Mouse (Mus musculus): ENCODE results near the gene Gpr63. TPM values are rescaled to one million over a fixed set of nuclear protein-coding genes. Genes with fewer than 3 reads are reported as not detected.
A peak's percentile ranks its signal among the peaks of the same experiment; 100 is the strongest.
"Not testable (repeated sequence)": the region's sequence is repeated elsewhere in the genome, so short reads cannot be mapped to it uniquely, and the experiment has no call there.

The Gpr63 gene
- polyA plus RNA-seq, 1 experiment = 2.0 TPM

DNA sequence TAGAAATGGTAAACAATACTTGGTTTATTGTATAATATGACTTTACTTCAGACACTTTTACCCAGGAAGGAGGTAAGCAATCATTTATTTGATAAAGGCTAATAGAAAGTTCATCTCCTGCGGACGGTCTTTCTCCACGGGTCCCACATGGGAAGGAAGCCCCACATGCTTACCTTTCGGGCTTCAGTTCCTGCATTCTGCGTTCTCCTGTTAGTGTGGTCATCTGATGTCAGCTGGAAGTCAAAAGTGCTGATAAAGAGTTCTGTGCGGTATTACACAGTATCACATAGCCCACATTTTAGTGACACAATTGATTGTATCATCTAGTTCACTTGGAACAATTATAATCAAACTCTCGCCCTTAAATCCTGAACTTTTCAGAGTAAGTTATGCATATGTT is 1.0 kb downstream of the Gpr63 start:
- peak overlapping the region; percentile 22; the same call in 1 of the 2 replicates for H3K4me3 ChIP-seq (ENCODE audit: insufficient read depth, low read depth, low read length)
- WGBS = 24% methylated on average over 7 of the region's 7 CpGs
- TF ChIP-seq CTCF (conservative IDR thresholded peaks at IDR 0.05; ENCODE audit: insufficient read depth, insufficient read length, low read depth, low read length) (no peak), POLR2A (IDR thresholded peaks at IDR 0.05; ENCODE audit: low read depth, low read length) (no peak)

DNA sequence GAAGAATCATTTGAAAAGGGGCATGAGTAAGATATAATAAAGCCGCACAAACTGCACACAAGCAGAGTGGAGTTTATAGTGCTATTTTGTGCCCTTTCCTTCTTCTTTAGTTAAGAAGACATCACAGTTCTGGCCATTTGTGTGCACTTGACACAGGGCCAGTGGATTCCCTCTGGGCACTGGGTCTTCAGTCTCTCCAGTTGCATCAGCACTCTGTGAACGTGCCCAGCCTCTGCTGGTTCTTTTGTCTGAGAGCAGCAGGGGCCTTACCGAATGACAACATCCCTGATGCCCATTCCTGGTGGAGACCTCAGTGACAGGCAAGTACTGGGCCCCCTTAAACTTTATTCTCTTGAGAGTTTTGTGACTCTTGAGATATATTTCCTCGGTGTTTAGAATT is 12.4 kb downstream of the Gpr63 start:
- Histone ChIP-seq H3K27me3 (replicated peaks; ENCODE audit: control insufficient read depth, insufficient read depth, low read length) (no peaks in the 10 kb centered on the region), H3K27ac (ENCODE audit: insufficient read depth, low read depth, low read length) (no peak overlapping the region), H3K36me3 (ENCODE audit: control insufficient read depth, insufficient read depth, low read length) (no peaks in the 10 kb centered on the region), H3K4me3 (ENCODE audit: insufficient read depth, low read depth, low read length) (no peak overlapping the region), H3K4me1 (ENCODE audit: control insufficient read depth, insufficient read depth, low read length) (no peaks in the 10 kb centered on the region)
- no peak for DNase-seq
- 78% methylated on average over 4 of the region's 4 CpGs for WGBS
- TF ChIP-seq CTCF (conservative IDR thresholded peaks at IDR 0.05; ENCODE audit: insufficient read depth, insufficient read length, low read depth, low read length) = no peak
- TF ChIP-seq POLR2A (IDR thresholded peaks at IDR 0.05; ENCODE audit: low read depth, low read length) = no peak

More for the DNA sequence above, 1.0 kb downstream of the Gpr63 start:
- Histone ChIP-seq H3K27ac (ENCODE audit: insufficient read depth, low read depth, low read length) (no peak overlapping the region), H3K4me1 (ENCODE audit: control insufficient read depth, insufficient read depth, low read length) (no peaks in the 10 kb centered on the region; the same call in 1 of the 2 replicates), H3K27me3 (replicated peaks; ENCODE audit: control insufficient read depth, insufficient read depth, low read length) (no peaks in the 10 kb centered on the region), H3K36me3 (ENCODE audit: control insufficient read depth, insufficient read depth, low read length) (no peaks in the 10 kb centered on the region)
- DNase-seq = no peak

DNA sequence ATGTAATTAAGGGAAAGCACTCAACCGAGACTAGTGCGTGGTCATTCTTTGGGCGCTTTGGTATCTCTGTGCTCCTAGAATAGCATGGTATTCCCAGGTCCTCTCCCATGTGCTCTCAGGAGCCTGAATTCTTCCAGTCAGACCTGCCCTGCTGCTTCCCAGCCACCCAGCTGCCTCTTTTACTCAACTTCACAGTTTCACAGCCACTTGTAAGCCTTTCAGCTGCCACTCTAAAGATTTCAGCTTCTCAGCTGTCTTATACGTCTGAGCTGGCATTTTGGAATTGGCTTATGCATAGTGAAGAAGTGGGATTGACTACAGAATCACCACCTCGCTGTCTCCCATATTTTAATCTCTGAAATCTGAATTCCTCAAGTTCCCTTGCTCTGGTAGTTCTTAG is 19.4 kb downstream of the Gpr63 start:
- 76% methylated on average over 5 of the region's 5 CpGs for WGBS
- TF ChIP-seq CTCF (conservative IDR thresholded peaks at IDR 0.05; ENCODE audit: insufficient read depth, insufficient read length, low read depth, low read length) (no peak), POLR2A (IDR thresholded peaks at IDR 0.05; ENCODE audit: low read depth, low read length) (no peak)
- no peak overlapping the region for H3K4me3 ChIP-seq (ENCODE audit: insufficient read depth, low read depth, low read length)

DNA sequence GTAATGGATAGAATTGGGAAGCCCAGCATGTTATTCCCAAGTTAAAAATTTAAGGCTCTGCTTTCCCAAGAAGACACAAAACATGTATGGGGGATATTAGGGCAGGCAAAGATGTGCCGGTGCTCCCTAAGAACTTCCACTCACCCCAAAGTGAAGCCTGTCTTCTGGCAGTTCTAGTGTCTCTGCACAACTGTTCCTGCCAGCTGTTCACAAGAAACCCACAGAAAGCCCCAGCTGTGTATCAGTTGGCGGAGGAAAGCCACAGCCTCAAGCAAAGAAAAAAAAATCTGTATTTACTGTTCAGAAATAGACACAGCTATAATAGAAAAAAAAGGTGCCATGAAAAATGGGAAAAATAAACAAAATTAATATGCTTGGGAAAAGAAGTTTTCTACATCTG is 25.3 kb downstream of the Gpr63 start:
- Histone ChIP-seq H3K27ac (ENCODE audit: insufficient read depth, low read depth, low read length) (no peak overlapping the region), H3K27me3 (replicated peaks; ENCODE audit: control insufficient read depth, insufficient read depth, low read length) (no peaks in the 10 kb centered on the region), H3K36me3 (ENCODE audit: control insufficient read depth, insufficient read depth, low read length) (no peaks in the 10 kb centered on the region), H3K4me3 (ENCODE audit: insufficient read depth, low read depth, low read length) (no peak overlapping the region), H3K4me1 (ENCODE audit: control insufficient read depth, insufficient read depth, low read length) (no peaks in the 10 kb centered on the region)
- whole genome bisulfite sequencing = 86% methylated on average over 2 of the region's 2 CpGs
- TF ChIP-seq POLR2A (IDR thresholded peaks at IDR 0.05; ENCODE audit: low read depth, low read length) (no peak), CTCF (conservative IDR thresholded peaks at IDR 0.05; ENCODE audit: insufficient read depth, insufficient read length, low read depth, low read length) (no peak)
- no peak for DNase-seq

More for the DNA sequence above, 19.4 kb downstream of the Gpr63 start:
- no peaks in the 10 kb centered on the region for H3K4me1 ChIP-seq (ENCODE audit: control insufficient read depth, insufficient read depth, low read length)
- H3K36me3 ChIP-seq (ENCODE audit: control insufficient read depth, insufficient read depth, low read length) = no peaks in the 10 kb centered on the region
- H3K27ac ChIP-seq (ENCODE audit: insufficient read depth, low read depth, low read length) = no peak overlapping the region
- H3K27me3 ChIP-seq (replicated peaks; ENCODE audit: control insufficient read depth, insufficient read depth, low read length) = no peaks in the 10 kb centered on the region
- no peak for DNase-seq

DNA sequence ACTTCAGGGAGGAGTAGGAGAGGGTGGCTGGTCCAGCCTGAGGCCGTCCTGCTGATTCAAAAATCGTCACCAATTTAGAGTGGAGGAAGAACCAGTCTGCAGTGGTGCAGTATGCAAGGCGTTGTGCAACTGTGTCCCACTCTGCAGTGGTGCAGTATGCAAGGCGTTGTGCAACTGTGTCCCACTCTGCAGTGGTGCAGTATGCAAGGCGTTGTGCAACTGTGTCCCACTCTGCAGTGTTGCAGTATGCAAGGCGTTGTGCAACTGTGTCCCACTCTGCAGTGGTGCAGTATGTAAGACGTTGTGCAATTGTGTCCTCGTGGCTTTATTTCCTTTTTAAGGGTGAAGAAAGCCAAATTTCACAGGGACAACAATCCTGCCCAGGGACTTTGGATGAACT is 43.1 kb downstream of the Gpr63 start:
- DNase-seq; H3K4me3 ChIP-seq (ENCODE audit: insufficient read depth, low read depth, low read length); H3K4me1 ChIP-seq (ENCODE audit: control insufficient read depth, insufficient read depth, low read length); H3K27me3 ChIP-seq (replicated peaks; ENCODE audit: control insufficient read depth, insufficient read depth, low read length); H3K27ac ChIP-seq (ENCODE audit: insufficient read depth, low read depth, low read length); H3K36me3 ChIP-seq (ENCODE audit: control insufficient read depth, insufficient read depth, low read length): not testable (repeated sequence)
- 90% methylated on average over 8 of the region's 8 CpGs for WGBS

DNA sequence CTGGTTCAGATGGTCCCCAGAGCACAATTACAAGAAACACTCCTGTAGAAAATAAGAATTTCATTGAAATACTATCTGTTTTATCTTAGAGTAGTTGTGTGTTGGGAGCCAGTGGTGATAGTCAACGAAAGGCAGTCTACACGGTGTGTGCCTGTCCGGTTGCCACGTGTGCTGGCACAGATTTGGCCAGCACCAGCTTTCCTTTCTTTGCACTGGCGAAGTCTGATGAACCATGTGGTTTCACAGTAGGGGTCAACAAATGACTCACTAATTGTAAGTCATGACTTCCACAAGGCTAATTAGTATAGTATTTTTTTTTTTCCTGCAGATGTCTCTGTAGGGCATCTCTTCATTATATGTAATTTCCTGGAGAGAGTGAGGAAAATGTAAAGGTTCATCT is 45.6 kb downstream of the Gpr63 start:
- Histone ChIP-seq H3K27me3 (replicated peaks; ENCODE audit: control insufficient read depth, insufficient read depth, low read length) (no peaks in the 10 kb centered on the region), H3K4me3 (ENCODE audit: insufficient read depth, low read depth, low read length) (no peak overlapping the region), H3K36me3 (ENCODE audit: control insufficient read depth, insufficient read depth, low read length) (no peaks in the 10 kb centered on the region), H3K4me1 (ENCODE audit: control insufficient read depth, insufficient read depth, low read length) (no peaks in the 10 kb centered on the region), H3K27ac (ENCODE audit: insufficient read depth, low read depth, low read length) (no peak overlapping the region)
- DNase-seq = no peak
- WGBS = 85% methylated on average over 5 of the region's 5 CpGs
- TF ChIP-seq CTCF (conservative IDR thresholded peaks at IDR 0.05; ENCODE audit: insufficient read depth, insufficient read length, low read depth, low read length) = no peak
- TF ChIP-seq POLR2A (IDR thresholded peaks at IDR 0.05; ENCODE audit: low read depth, low read length) = no peak

DNA sequence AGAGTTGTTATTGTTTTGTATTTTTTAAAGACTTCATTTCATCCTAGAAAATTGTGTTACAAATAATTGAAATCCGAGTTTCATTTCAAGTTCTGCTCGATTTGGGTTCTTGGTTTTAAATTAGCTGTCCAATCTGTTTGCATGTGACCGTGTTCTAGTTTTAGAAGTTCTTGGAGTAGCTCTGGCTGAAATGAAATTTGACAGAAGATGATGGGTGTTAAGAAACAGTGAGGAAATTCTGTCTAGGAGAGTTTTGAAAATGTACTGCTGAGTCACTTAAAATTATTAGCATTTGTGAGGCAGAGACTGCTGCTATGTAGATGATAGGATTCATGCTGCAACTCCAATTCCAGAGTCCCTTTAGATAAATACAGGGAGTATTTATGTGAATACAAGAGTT is 46.5 kb downstream of the Gpr63 start:
- Histone ChIP-seq H3K4me1 (ENCODE audit: control insufficient read depth, insufficient read depth, low read length) (no peaks in the 10 kb centered on the region), H3K36me3 (ENCODE audit: control insufficient read depth, insufficient read depth, low read length) (no peaks in the 10 kb centered on the region), H3K4me3 (ENCODE audit: insufficient read depth, low read depth, low read length) (no peak overlapping the region), H3K27ac (ENCODE audit: insufficient read depth, low read depth, low read length) (no peak overlapping the region), H3K27me3 (replicated peaks; ENCODE audit: control insufficient read depth, insufficient read depth, low read length) (no peaks in the 10 kb centered on the region)
- 92% methylated on average over 3 of the region's 3 CpGs for WGBS
- no peak for DNase-seq
- no peak for TF ChIP-seq CTCF (conservative IDR thresholded peaks at IDR 0.05; ENCODE audit: insufficient read depth, insufficient read length, low read depth, low read length)
- TF ChIP-seq POLR2A (IDR thresholded peaks at IDR 0.05; ENCODE audit: low read depth, low read length) = no peak
